Mouse (Mus musculus): ENCODE data around the gene Rab3il1. TPM values are rescaled to one million over a fixed set of nuclear protein-coding genes. Genes with fewer than 3 reads are reported as not detected.
A peak's percentile ranks its signal among the peaks of the same experiment; 100 is the strongest.

Rab3il1 gene
- polyA plus RNA-seq, 1 experiment from 2014 or later = 63.6 TPM

GRCm38 (mm10) chr19:10082105-10082504 lies 80.6 kb downstream of the Rab3il1 start:
- TF ChIP-seq CTCF (IDR thresholded peaks at IDR 0.05; ENCODE audit: low read depth) = no peak
- no peak overlapping the region for H3K4me2 ChIP-seq (replicated peaks; ENCODE audit: low read depth)
- H3K9ac ChIP-seq (ENCODE audit: low read depth, low read length) = no peak overlapping the region
- 74% methylated on average over 3 of the region's 3 CpGs for WGBS
- no peaks in the 10 kb centered on the region for H3K27me3 ChIP-seq (replicated peaks; ENCODE audit: control insufficient read depth, insufficient read depth, low read length)
- H3K27ac ChIP-seq (ENCODE audit: low read depth, low read length) = no peak overlapping the region
- peaks cover 85% of the 10 kb centered on the region for H3K36me3 ChIP-seq (ENCODE audit: control insufficient read depth, insufficient read depth)
- no peaks in the 10 kb centered on the region for H3K9me3 ChIP-seq (ENCODE audit: control insufficient read depth)
- no peak overlapping the region for H3K4me3 ChIP-seq (ENCODE audit: low read depth, low read length)
- no peaks in the 10 kb centered on the region for H3K4me1 ChIP-seq (replicated peaks; ENCODE audit: control insufficient read depth, insufficient read depth, low read length)
- no peak for ATAC-seq

GRCm38 (mm10) chr19:10085454-10085853 lies 84.0 kb downstream of the Rab3il1 start:
- no peaks in the 10 kb centered on the region for H3K9me3 ChIP-seq (ENCODE audit: control insufficient read depth)
- no peak overlapping the region for H3K9ac ChIP-seq (ENCODE audit: low read depth, low read length)
- 82% methylated on average over 9 of the region's 9 CpGs for WGBS
- H3K27me3 ChIP-seq (replicated peaks; ENCODE audit: control insufficient read depth, insufficient read depth, low read length) = no peaks in the 10 kb centered on the region
- no peak overlapping the region for H3K4me3 ChIP-seq (ENCODE audit: low read depth, low read length)
- H3K36me3 ChIP-seq (ENCODE audit: control insufficient read depth, insufficient read depth) = peaks cover 88% of the 10 kb centered on the region
- H3K27ac ChIP-seq (ENCODE audit: low read depth, low read length) = 0 out of 2 replicates have a peak overlapping the region, but pooled peaks have one; percentile 15
- TF ChIP-seq CTCF (IDR thresholded peaks at IDR 0.05; ENCODE audit: low read depth) = no peak
- no peak for ATAC-seq
- no peaks in the 10 kb centered on the region for H3K4me1 ChIP-seq (replicated peaks; ENCODE audit: control insufficient read depth, insufficient read depth, low read length)
- H3K4me2 ChIP-seq (replicated peaks; ENCODE audit: low read depth) = no peak overlapping the region

DNA sequence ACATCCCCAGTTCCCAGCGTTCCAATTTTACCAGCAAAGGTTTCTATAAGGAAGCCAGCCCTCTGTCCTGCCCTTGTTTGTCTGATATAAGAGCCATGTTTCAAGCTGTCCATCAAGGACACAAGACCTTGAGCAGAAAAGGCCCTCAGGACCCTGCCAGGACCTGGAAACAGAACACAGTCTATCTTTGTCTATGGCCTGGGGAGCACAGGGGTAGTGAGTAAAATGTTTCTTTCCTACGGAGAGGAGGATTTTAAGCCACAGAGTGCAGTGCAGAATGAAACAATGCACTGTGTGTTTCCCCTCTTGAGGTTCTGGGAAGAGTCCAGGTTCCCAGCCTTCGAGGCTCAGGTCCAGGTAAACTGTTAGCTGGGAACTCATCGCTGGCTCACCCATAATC lies 85.5 kb downstream of the Rab3il1 start:
- Histone ChIP-seq H3K9me3 (ENCODE audit: control insufficient read depth) (no peaks in the 10 kb centered on the region), H3K27ac (ENCODE audit: low read depth, low read length) (no peak overlapping the region), H3K4me1 (replicated peaks; ENCODE audit: control insufficient read depth, insufficient read depth, low read length) (no peaks in the 10 kb centered on the region), H3K4me2 (replicated peaks; ENCODE audit: low read depth) (no peak overlapping the region), H3K4me3 (ENCODE audit: low read depth, low read length) (no peak overlapping the region), H3K36me3 (ENCODE audit: control insufficient read depth, insufficient read depth) (peaks cover 88% of the 10 kb centered on the region), H3K27me3 (replicated peaks; ENCODE audit: control insufficient read depth, insufficient read depth, low read length) (no peaks in the 10 kb centered on the region), H3K9ac (ENCODE audit: low read depth, low read length) (no peak overlapping the region)
- TF ChIP-seq CTCF (IDR thresholded peaks at IDR 0.05; ENCODE audit: low read depth) = no peak
- 86% methylated on average over 4 of the region's 4 CpGs for WGBS
- no peak for ATAC-seq

Other genes with a start within 250 kb of the Rab3il1 start
- gene Scgb2a2, start 154.1 kb upstream of the Rab3il1 start, polyA plus RNA-seq (2015; fragmentation: Nextera tagmentation; extraction: Ambion mirVana) = not detected in 2 replicates
- 22.9 and 24.3 TPM in 2 replicates for gene Incenp, start 102.1 kb upstream of the Rab3il1 start, polyA plus RNA-seq (2015; fragmentation: Nextera tagmentation; extraction: Ambion mirVana)
- gene Fth1, start 21.1 kb upstream of the Rab3il1 start, polyA plus RNA-seq (2015; fragmentation: Nextera tagmentation; extraction: Ambion mirVana) = 6,780 and 7,050 TPM in 2 replicates
- gene Best1, start within 50 bp of the Rab3il1 start, polyA plus RNA-seq (2015; fragmentation: Nextera tagmentation; extraction: Ambion mirVana) = 0.61 and 0.89 TPM in 2 replicates
- gene Fads3, start 39.9 kb downstream of the Rab3il1 start, polyA plus RNA-seq (2015; fragmentation: Nextera tagmentation; extraction: Ambion mirVana) = 4.7 and 4.8 TPM in 2 replicates
- gene Fads2, start 100.1 kb downstream of the Rab3il1 start, polyA plus RNA-seq (2015; fragmentation: Nextera tagmentation; extraction: Ambion mirVana) = 46.8 and 54.2 TPM in 2 replicates
- 26.9 and 29.8 TPM in 2 replicates for gene Fads1, start 181.2 kb downstream of the Rab3il1 start, polyA plus RNA-seq (2015; fragmentation: Nextera tagmentation; extraction: Ambion mirVana)
- gene Tmem258, start 202.3 kb downstream of the Rab3il1 start, polyA plus RNA-seq (2015; fragmentation: Nextera tagmentation; extraction: Ambion mirVana) = 339 and 369 TPM in 2 replicates
- 30.4 and 33.0 TPM in 2 replicates for gene Fen1, start 202.5 kb downstream of the Rab3il1 start, polyA plus RNA-seq (2015; fragmentation: Nextera tagmentation; extraction: Ambion mirVana)
- 4.1 and 4.5 TPM in 2 replicates for gene Myrf, start 239.1 kb downstream of the Rab3il1 start, polyA plus RNA-seq (2015; fragmentation: Nextera tagmentation; extraction: Ambion mirVana)

All from intestine, postnatal 0 days (tissue).